Comparison of ENCODE assay signal across 8 mouse cellular contexts in the genomic region with DNA sequence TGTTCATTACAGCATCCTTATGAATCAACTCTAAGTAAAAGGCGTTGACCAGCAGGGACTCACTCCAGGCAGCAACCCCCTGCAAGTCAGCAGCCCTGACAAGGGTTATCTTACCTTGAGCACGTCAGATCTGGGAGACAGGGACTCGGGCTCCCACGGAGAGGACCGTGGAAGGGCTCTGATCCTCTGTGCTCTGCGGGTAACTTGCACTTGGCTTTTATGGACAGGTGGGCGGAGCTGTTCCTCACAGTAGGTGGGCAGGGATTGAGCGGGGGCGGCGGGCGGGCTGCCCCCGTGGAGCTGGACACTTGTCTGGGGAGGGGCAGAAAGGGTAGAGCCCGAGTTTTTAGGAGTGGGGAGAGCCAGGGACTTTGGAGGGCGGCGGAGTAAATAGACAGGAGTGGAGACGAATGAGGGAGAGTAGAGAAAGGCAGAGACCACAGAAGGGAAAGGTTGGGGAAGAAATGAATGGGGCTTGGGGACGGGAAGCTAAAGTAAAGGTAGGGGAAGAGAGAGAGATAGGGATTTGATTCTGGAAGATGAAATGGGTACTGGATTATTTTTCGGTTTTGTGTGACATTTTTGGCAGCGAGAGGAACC. TPM values are rescaled to one million over a fixed set of nuclear protein-coding genes. Genes with fewer than 3 reads are reported as not detected.
A peak's percentile ranks its signal among the peaks of the same experiment; 100 is the strongest.
DNase-seq lines count a peak whose midpoint lies in the region; ATAC-seq and TF ChIP-seq lines count a peak whose summit lies in the region.

A gene (minus strand): TSS at position 212 of the 600 bp plus-strand sequence.

- TF ChIP-seq CTCF in kidney, adult 2 months (conservative IDR thresholded peaks at IDR 0.05; ENCODE audit: insufficient read depth, insufficient read length, low read depth, low read length): no peak
- TF ChIP-seq CTCF in brain, embryonic 14.5 days (IDR thresholded peaks at IDR 0.05; ENCODE audit: borderline replicate concordance, extremely low read depth, insufficient read depth, insufficient read length): no peak

- H3K4me2 ChIP-seq in kidney, embryonic 15.5 days: peak within 1 kb of the TSS; percentile 79
- peak within 1 kb of the TSS; percentile 86 for H3K4me2 ChIP-seq in midbrain, embryonic 15.5 days

- peak within 1 kb of the TSS; percentile 31; the same call in 1 of the 2 replicates for H3K9ac ChIP-seq in kidney, embryonic 15.5 days
- peak within 1 kb of the TSS; percentile 53 for H3K9ac ChIP-seq in midbrain, embryonic 15.5 days

- 0 out of 2 replicates have a peak within 1 kb of the TSS, but pooled peaks have one; percentile 41 for H3K27ac ChIP-seq in kidney, adult 2 months (ENCODE audit: insufficient read depth, low read depth, low read length)
- H3K27ac ChIP-seq in kidney, embryonic 15.5 days: no peak within 1 kb of the TSS
- 0 out of 2 replicates have a peak within 1 kb of the TSS, but pooled peaks have one; percentile 48 for H3K27ac ChIP-seq in midbrain, embryonic 15.5 days

- H3K4me3 ChIP-seq in kidney, adult 2 months (ENCODE audit: insufficient read depth, low read depth, low read length): peak within 1 kb of the TSS; percentile 36
- H3K4me3 ChIP-seq in kidney, embryonic 15.5 days (replicated peaks): peak within 1 kb of the TSS; percentile 41
- H3K4me3 ChIP-seq in midbrain, embryonic 15.5 days: peak within 1 kb of the TSS; percentile 50

- H3K27me3 ChIP-seq in kidney, adult 2 months (replicated peaks; ENCODE audit: control insufficient read depth, insufficient read depth, low read length): no peaks in the 10 kb centered on the region
- peaks cover 20% of the 10 kb centered on the region for H3K27me3 ChIP-seq in kidney, embryonic 15.5 days
- H3K27me3 ChIP-seq in midbrain, embryonic 15.5 days (replicated peaks): no peaks in the 10 kb centered on the region

- DNase-seq in kidney, adult 2 months: peak; percentile 27
- no peak for DNase-seq in kidney, adult 9 months
- peak; percentile 22 for DNase-seq in brain, embryonic 14.5 days (ENCODE audit: low read depth)
- DNase-seq in heart, adult 8-10 months (ENCODE audit: low spot score): peak; percentile 46
- no peak for DNase-seq in spleen, postnatal 4 days (ENCODE audit: low spot score in 2 of 2)
- no peak for DNase-seq in right cerebral cortex, postnatal 10 days (ENCODE audit: low spot score in 2 of 2)

- ATAC-seq in kidney, embryonic 15.5 days (replicated peaks; ENCODE audit: low FRiP score): 0 out of 2 replicates have a peak, but pooled peaks have one; percentile 25
- peak; percentile 78 for ATAC-seq in midbrain, embryonic 15.5 days (replicated peaks)

- no peaks in the 10 kb centered on the region for H3K4me1 ChIP-seq in kidney, adult 2 months (ENCODE audit: control insufficient read depth, insufficient read depth, low read length)
- H3K4me1 ChIP-seq in kidney, embryonic 15.5 days: peaks cover 8% of the 10 kb centered on the region; the same call in 1 of the 2 replicates
- peaks cover 14% of the 10 kb centered on the region for H3K4me1 ChIP-seq in midbrain, embryonic 15.5 days

- 3% methylated on average over 19 of the region's 19 CpGs for WGBS in kidney, adult 2 months
- 2% methylated on average over 19 of the region's 19 CpGs for WGBS in kidney, embryonic 15.5 days
- whole genome bisulfite sequencing in midbrain, embryonic 15.5 days: 3% methylated on average over 19 of the region's 19 CpGs

- no peak for TF ChIP-seq POLR2A in kidney, adult 2 months (IDR thresholded peaks at IDR 0.05; ENCODE audit: low read depth, low read length)
- no peak for TF ChIP-seq POLR2A in brain, embryonic 14.5 days (IDR thresholded peaks at IDR 0.05; ENCODE audit: borderline replicate concordance, extremely low read depth, insufficient read depth, insufficient read length, poor library complexity, severe bottlenecking)

- no peaks in the 10 kb centered on the region for H3K9me3 ChIP-seq in kidney, embryonic 15.5 days (replicated peaks)
- H3K9me3 ChIP-seq in midbrain, embryonic 15.5 days: no peaks in the 10 kb centered on the region

- no peaks in the 10 kb centered on the region for H3K36me3 ChIP-seq in kidney, adult 2 months (ENCODE audit: control insufficient read depth, insufficient read depth, low read length)
- H3K36me3 ChIP-seq in kidney, embryonic 15.5 days: no peaks in the 10 kb centered on the region
- no peaks in the 10 kb centered on the region for H3K36me3 ChIP-seq in midbrain, embryonic 15.5 days (replicated peaks)

RNA-seq across cellular contexts. Expression of the gene that starts here (rescaled TPM):
- 2.1 TPM in 2 replicates for polyA plus RNA-seq in kidney, adult 2 months (2012; rRNA removed)
- polyA plus RNA-seq in brain, embryonic 14.5 days (2012; rRNA removed): 1.00 and 4.5 TPM in 2 replicates
- 1 to 10 TPM; 5.0 to 8.6 (median 5.4) TPM for total RNA-seq in heart, adult 8-10 months (2022)
- polyA plus RNA-seq in kidney, embryonic 15.5 days (2015; fragmentation: Nextera tagmentation; extraction: Ambion mirVana): 2.5 and 2.8 TPM in 2 replicates
- 3.3 and 4.0 TPM in 2 replicates for polyA plus RNA-seq in midbrain, embryonic 15.5 days (2015; fragmentation: Nextera tagmentation; extraction: Ambion mirVana)

Comparison
In these comparisons a context has a peak if more than half of its experiments do, and no peak if none do; other contexts are left out.
1. DNase-seq: peak in kidney, adult 2 months (single experiment), brain, embryonic 14.5 days (single experiment) and heart, adult 8-10 months (single experiment); none in kidney, adult 9 months (single experiment), spleen, postnatal 4 days (0 of 2) and right cerebral cortex, postnatal 10 days (0 of 2).
2. Peak in every context shown above with its lines, with median percentiles within 50 percentile points of each other: H3K4me3 ChIP-seq.